Mouse (Mus musculus): ENCODE measurements around the gene Syt5. TPM values are rescaled to one million over a fixed set of nuclear protein-coding genes. Genes with fewer than 3 reads are reported as not detected.

Syt5 gene
- total RNA-seq, 2 experiments from 2014 or later, result 1.7 to 2.4 TPM

- intact Hi-C loops (cut with DNase I), result no loop called here
- no peak for DNase-seq
These were observed 44.8 kb downstream of the Syt5 start for GRCm38 (mm10) chr7:4502421-4503090.

DNA sequence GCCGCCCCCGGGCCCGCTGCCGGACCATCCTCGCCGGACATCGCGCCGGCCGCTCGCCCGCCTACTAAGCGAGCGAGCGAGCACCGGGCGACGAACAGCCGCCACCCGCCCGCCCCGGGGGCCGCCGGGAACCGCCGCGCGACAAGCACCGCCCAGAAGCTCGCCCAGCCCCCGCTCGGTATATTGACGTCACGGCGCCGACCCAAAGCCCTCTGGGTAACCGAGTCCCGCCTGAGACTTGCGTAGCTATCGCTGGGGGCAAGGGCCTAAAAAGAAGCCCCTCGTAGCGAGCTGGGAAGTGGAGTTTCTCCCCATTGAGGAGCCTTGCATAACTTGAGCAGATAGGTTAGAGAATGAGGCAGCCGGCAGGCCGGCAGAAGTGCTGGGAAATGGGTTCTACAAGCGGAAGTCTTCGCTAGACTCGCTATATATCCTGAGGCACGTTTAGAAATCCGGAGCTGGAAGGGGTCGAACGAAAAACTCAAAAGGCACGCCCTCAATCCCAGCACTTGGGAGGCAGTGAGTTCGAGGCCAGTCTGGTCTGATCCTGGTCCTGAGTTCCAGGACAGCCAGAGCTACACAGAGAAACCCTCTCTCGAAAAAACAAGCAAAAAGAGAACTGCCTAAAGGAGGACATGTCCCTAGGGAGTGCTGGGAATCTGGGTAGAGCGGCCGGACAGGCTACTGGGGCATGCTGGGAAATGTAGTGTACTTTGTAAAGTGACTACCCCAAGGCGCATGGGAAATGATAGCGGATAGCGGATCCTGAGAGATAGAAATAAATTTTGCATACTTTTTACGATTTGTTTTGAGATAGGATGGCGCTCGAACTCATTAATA lies 45.6 kb downstream of the Syt5 start, which contains the start of gene Ppp1r12c:
Gene Ppp1r12c, minus strand, starts transcription at position 123 of the 840 bp plus-strand sequence.
- intact Hi-C loops (cut with DNase I), result no loop called here
- peak; percentile 97 to 98 for DNase-seq

GRCm38 (mm10) chr7:4500892-4501471 lies 46.4 kb downstream of the Syt5 start:
- DNase-seq, result peak; percentile 51 to 61
- intact Hi-C loops (cut with DNase I), result no loop called here

GRCm38 (mm10) chr7:4499034-4499433 lies 48.3 kb downstream of the Syt5 start:
- intact Hi-C loops (cut with DNase I), result no loop called here
- DNase-seq, result no peak

GRCm38 (mm10) chr7:4498251-4498650 lies 49.1 kb downstream of the Syt5 start:
- DNase-seq, result peak; percentile 86 to 88
- intact Hi-C loops (cut with DNase I), result no loop called here

DNA sequence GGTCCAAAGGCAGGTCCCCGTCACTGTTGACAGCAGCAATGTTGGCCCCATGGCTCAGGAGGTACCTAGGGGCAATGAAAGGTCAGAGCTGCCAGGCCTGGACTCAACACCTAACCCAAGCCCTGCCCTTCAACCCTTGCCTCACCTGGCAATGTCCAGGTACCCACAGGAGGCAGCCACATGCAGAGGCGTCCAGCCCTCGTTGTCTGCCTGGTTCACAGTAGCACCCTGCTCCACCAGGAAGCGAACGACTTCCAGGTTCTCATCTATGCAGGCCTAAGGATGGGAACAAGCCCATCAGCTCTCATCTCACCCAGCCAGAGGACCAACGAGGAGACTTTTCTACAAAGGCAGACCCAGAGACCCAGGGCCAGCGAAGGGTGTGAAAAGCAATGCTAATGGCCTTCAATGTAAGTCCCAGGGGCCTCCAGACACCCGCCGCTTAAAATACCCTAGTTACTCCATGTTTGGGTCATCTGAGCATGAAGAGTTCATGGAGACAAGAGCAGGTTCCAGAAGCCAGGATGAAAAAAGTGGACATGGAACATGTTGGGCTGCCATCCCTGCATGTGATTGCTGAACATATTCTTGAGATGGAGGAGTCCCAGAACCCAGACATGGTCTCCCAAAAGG lies 50.0 kb downstream of the Syt5 start:
- intact Hi-C loops (cut with DNase I), result no loop called here
- DNase-seq, result no peak

- no peak for DNase-seq
- intact Hi-C loops (cut with DNase I), result no loop called here
These were observed 50.9 kb downstream of the Syt5 start for GRCm38 (mm10) chr7:4496468-4496867.

DNA sequence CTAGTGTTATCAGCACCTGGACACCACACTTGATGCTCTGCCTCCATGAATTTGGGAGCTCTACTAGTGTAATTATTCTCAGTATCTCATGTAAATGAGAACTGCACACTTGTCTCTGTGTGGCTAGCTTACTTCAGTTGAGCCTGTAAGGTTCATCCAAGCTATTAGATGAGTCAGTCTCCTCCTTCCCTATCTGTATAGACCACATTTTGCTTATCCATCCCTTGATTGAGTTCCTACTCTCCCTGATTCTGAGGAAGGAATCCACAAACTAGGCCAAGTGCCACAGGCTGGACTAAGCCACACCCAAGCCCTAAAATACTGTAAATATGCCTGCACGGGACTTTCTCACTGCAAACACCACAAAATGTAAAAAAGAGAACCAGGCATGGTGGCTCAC lies 53.4 kb downstream of the Syt5 start:
- intact Hi-C loops (cut with DNase I), result loop anchor here (2.0 kb wide), 1 partner anchor 15 kb away; no protein-coding TSS in a partner anchor
- no peak for DNase-seq

GRCm38 (mm10) chr7:4492284-4493224 lies 54.8 kb downstream of the Syt5 start:
- intact Hi-C loops (cut with DNase I), result loop anchor here (2.0 kb wide), 1 partner anchor 14 kb away; no protein-coding TSS in a partner anchor
- DNase-seq, result no peak

DNA sequence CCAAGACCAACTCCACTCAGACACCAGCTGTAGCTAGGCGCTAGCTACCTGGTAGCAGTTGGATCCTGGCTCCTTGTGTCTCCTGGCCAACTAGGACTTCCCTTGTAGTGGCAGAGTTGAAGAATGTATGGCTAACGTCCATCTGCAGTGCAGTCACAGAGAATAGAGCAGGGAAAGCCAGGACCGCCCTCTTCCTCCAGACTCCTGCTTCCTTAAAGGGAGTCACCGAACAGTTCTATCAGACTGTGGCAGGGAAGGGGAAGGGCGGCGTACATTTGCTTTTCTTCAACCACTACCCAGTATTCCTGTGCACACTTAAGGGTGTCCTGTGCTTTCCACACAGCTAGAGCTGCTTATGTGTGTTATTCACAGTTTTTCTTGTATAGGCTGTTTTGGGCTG lies 56.0 kb downstream of the Syt5 start:
- peak; percentile 64 to 69 for DNase-seq
- intact Hi-C loops (cut with DNase I), result no loop called here

Small RNAs within 50 kb of the gene (microRNA-seq; reads per million reads assigned to microRNA genes)
- gene Gm23577, result 0 reads per million in 2 experiments

Other genes starting within 250 kb of the Syt5 start
- not detected for gene Ncr1, start 209.8 kb downstream of the Syt5 start, total RNA-seq (2021)
- under 1 TPM in 1 of 2 experiments, not detected in 1; 0.22 TPM for gene Gp6, start 149.8 kb downstream of the Syt5 start, total RNA-seq (2021)
- gene Rdh13, start 101.9 kb downstream of the Syt5 start, total RNA-seq (2021), result 10 to 100 TPM; 32.8 to 34.1 TPM
- 1 to 10 TPM; 3.2 to 3.5 TPM for gene Eps8l1, start 86.9 kb downstream of the Syt5 start, total RNA-seq (2021)
- gene Ppp1r12c, start 45.9 kb downstream of the Syt5 start, total RNA-seq (2021), result 10 to 100 TPM; 74.8 to 97.1 TPM
- 10 to 100 TPM; 36.1 to 38.1 TPM for gene Tnnt1, start 31.2 kb downstream of the Syt5 start, total RNA-seq (2021)
- 1,000 to 10,000 TPM; 6,124 to 6,345 TPM for gene Tnni3, start 23.3 kb downstream of the Syt5 start, total RNA-seq (2021)
- under 1 TPM; 0.81 to 0.87 TPM for gene Dnaaf3, start 15.1 kb downstream of the Syt5 start, total RNA-seq (2021)
- gene Ptprh, start 56.5 kb upstream of the Syt5 start, total RNA-seq (2021), result not detected
- gene Tmem86b, start 83.9 kb upstream of the Syt5 start, total RNA-seq (2021), result 1 to 10 TPM; 6.2 to 6.6 TPM
- 10 to 100 TPM; 77.3 to 80.7 TPM for gene Ppp6r1, start 111.5 kb upstream of the Syt5 start, total RNA-seq (2021)
- gene Hspbp1, start 137.5 kb upstream of the Syt5 start, total RNA-seq (2021), result 10 to 100 TPM; 45.0 to 46.7 TPM
- gene Brsk1, start 143.1 kb upstream of the Syt5 start, total RNA-seq (2021), result 1 to 10 TPM; 2.5 to 3.8 TPM
- gene Tmem150b, start 177.7 kb upstream of the Syt5 start, total RNA-seq (2021), result under 1 TPM in 1 of 2 experiments, not detected in 1; 0.20 TPM
- gene Kmt5c, start 192.6 kb upstream of the Syt5 start, total RNA-seq (2021), result 10 to 100 TPM; 32.1 to 37.1 TPM
- gene Cox6b2, start 205.6 kb upstream of the Syt5 start, total RNA-seq (2021), result 10 to 100 TPM in 1 of 2 experiments, 1 to 10 TPM in 1; 7.4 to 10.9 TPM
- not detected for gene Fam71e2, start 223.8 kb upstream of the Syt5 start, total RNA-seq (2021)
- gene Il11, start 235.3 kb upstream of the Syt5 start, total RNA-seq (2021), result not detected
- not detected for gene Tmem190, start 235.4 kb upstream of the Syt5 start, total RNA-seq (2021)
- 1 to 10 TPM; 3.7 to 4.2 TPM for gene Tmem238, start 242.1 kb upstream of the Syt5 start, total RNA-seq (2021)
- gene Rpl28, start 245.3 kb upstream of the Syt5 start, total RNA-seq (2021), result 100 to 1,000 TPM; 630 to 679 TPM